In the genomic region with DNA sequence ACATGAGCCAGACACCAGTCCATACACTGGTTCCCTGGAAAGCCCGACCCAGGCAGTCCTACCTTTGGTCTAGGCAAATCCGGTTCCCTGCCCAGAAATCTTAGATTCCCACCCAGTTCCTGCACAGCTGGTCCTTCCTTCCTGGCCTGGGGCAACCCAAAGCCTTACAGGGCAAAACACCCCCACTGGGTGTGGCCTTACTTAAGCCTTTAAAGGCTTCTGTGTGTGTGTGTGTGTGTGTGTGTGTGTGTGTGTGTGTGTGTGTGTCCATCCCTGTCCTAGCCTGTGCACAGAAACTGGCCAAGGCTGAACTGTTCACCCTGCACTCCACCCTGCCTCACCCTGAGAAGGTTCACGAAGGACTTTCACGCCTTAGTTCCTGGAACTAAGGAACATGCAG, we compare ENCODE assay signal across 9 mouse cellular contexts. TPM values are rescaled to one million over a fixed set of nuclear protein-coding genes. Genes with fewer than 3 reads are reported as not detected.
DNase-seq lines count a peak whose midpoint lies in the region; ATAC-seq lines count a peak whose summit lies in the region.
"Had no signal": no experiment of that assay in that cellular context is flagged by ENCODE, and none has a peak within 500 bp of the region (broad histone marks: within the 10 kb centered on the region; RNA-seq: fewer than 3 reads in every experiment).

No protein-coding gene starts in this region.

- no peaks in the 10 kb centered on the region; the same call in 1 of the 2 replicates for H3K4me1 ChIP-seq in midbrain, embryonic 11.5 days (ENCODE audit: control insufficient read depth, insufficient read depth, low read length)
- H3K4me1 ChIP-seq in midbrain, embryonic 14.5 days (ENCODE audit: control insufficient read depth, insufficient read depth, low read length) = no peaks in the 10 kb centered on the region
- H3K4me1 ChIP-seq in stomach, embryonic 16.5 days (ENCODE audit: control insufficient read depth, insufficient read depth, low read length) = peaks cover 8% of the 10 kb centered on the region; the same call in 1 of the 2 replicates

- H3K9me3 ChIP-seq in midbrain, embryonic 11.5 days (ENCODE audit: control insufficient read depth, low read length) = no peaks in the 10 kb centered on the region
- H3K9me3 ChIP-seq in midbrain, embryonic 14.5 days (ENCODE audit: control insufficient read depth, low read length) = no peaks in the 10 kb centered on the region
- H3K9me3 ChIP-seq in stomach, embryonic 16.5 days (replicated peaks; ENCODE audit: control insufficient read depth, low read length) = no peaks in the 10 kb centered on the region

- peak; percentile 28 for DNase-seq in adrenal gland, adult 8-10 months
- DNase-seq in adrenal gland, adult 18-20 months (ENCODE audit: low spot score in 2 of 2) = no peak
- no peak for DNase-seq in midbrain, embryonic 11.5 days (ENCODE audit: low spot score, missing footprints)
- DNase-seq in midbrain, embryonic 14.5 days = no peak
- DNase-seq in kidney, postnatal 25 days = peak; percentile 67 to 87
- DNase-seq in urinary bladder, postnatal 4 days (ENCODE audit: low spot score in 2 of 2) = no peak
- DNase-seq in embryo, embryonic 9.5 days (ENCODE audit: extremely low spot score) = no peak

- no peak overlapping the region for H3K27ac ChIP-seq in midbrain, embryonic 11.5 days (ENCODE audit: low read depth, low read length)
- H3K27ac ChIP-seq in midbrain, embryonic 14.5 days (replicated peaks; ENCODE audit: low read depth, low read length) = no peak overlapping the region
- peak overlapping the region; percentile 88 for H3K27ac ChIP-seq in stomach, embryonic 16.5 days (ENCODE audit: low read length)

- WGBS in midbrain, embryonic 11.5 days = 84% methylated on average over 4 of the region's 4 CpGs
- 86% methylated on average over 4 of the region's 4 CpGs for WGBS in midbrain, embryonic 14.5 days
- 56% methylated on average over 4 of the region's 4 CpGs for WGBS in stomach, embryonic 16.5 days

- no peaks in the 10 kb centered on the region for H3K27me3 ChIP-seq in midbrain, embryonic 11.5 days (ENCODE audit: control insufficient read depth, insufficient read depth, low read length)
- H3K27me3 ChIP-seq in midbrain, embryonic 14.5 days (ENCODE audit: control insufficient read depth, insufficient read depth, low read length) = no peaks in the 10 kb centered on the region
- H3K27me3 ChIP-seq in stomach, embryonic 16.5 days (ENCODE audit: control insufficient read depth, insufficient read depth, low read length) = no peaks in the 10 kb centered on the region

- H3K4me2 ChIP-seq in midbrain, embryonic 11.5 days = no peak overlapping the region
- no peak overlapping the region for H3K4me2 ChIP-seq in midbrain, embryonic 14.5 days (ENCODE audit: low read length)
- H3K4me2 ChIP-seq in stomach, embryonic 16.5 days (ENCODE audit: low read depth, low read length) = no peak overlapping the region

- H3K9ac ChIP-seq in midbrain, embryonic 11.5 days (ENCODE audit: low read length) = no peak overlapping the region
- H3K9ac ChIP-seq in midbrain, embryonic 14.5 days (replicated peaks; ENCODE audit: low read length) = no peak overlapping the region
- 0 out of 2 replicates have a peak overlapping the region, but pooled peaks have one; percentile 5 for H3K9ac ChIP-seq in stomach, embryonic 16.5 days (ENCODE audit: low read length)

- ATAC-seq in midbrain, embryonic 11.5 days (ENCODE audit: low FRiP score) = 0 out of 2 replicates have a peak, but pooled peaks have one; percentile 2
- no peak for ATAC-seq in midbrain, embryonic 14.5 days (ENCODE audit: low FRiP score, low TSS enrichment)
- peak; percentile 88 for ATAC-seq in stomach, embryonic 16.5 days (ENCODE audit: insufficient read depth, low FRiP score)

- no peak overlapping the region for H3K4me3 ChIP-seq in midbrain, embryonic 11.5 days (ENCODE audit: low read depth, low read length)
- no peak overlapping the region for H3K4me3 ChIP-seq in midbrain, embryonic 14.5 days (replicated peaks; ENCODE audit: low read depth, low read length)
- no peak overlapping the region for H3K4me3 ChIP-seq in stomach, embryonic 16.5 days (replicated peaks; ENCODE audit: low read length)
- H3K4me3 ChIP-seq: erythroblast, embryonic 14.5 days had no signal

- no peaks in the 10 kb centered on the region for H3K36me3 ChIP-seq in midbrain, embryonic 11.5 days (ENCODE audit: control insufficient read depth, insufficient read depth, low read length)
- H3K36me3 ChIP-seq in midbrain, embryonic 14.5 days (ENCODE audit: control insufficient read depth, insufficient read depth, low read length) = no peaks in the 10 kb centered on the region
- no peaks in the 10 kb centered on the region for H3K36me3 ChIP-seq in stomach, embryonic 16.5 days (ENCODE audit: control insufficient read depth, insufficient read depth, low read length)

RNA-seq across cellular contexts. Expression of a gene that starts 15.9 kb away (rescaled TPM):
- 1 to 10 TPM; 1.8 to 4.4 (median 3.3) TPM for total RNA-seq in adrenal gland, adult 8-10 months (2022)
- 1 to 10 TPM; 3.9 to 5.6 TPM for total RNA-seq in adrenal gland, adult 18-20 months (2021)
- 0.64 and 0.88 TPM in 2 replicates for polyA plus RNA-seq in midbrain, embryonic 11.5 days (2014; fragmentation: Nextera tagmentation; extraction: Ambion mirVana)
- 0.42 and 0.74 TPM in 2 replicates for polyA plus RNA-seq in midbrain, embryonic 14.5 days (2014; fragmentation: Nextera tagmentation; extraction: Ambion mirVana)
- 13.9 and 21.8 TPM in 2 replicates for polyA plus RNA-seq in stomach, embryonic 16.5 days (2015; fragmentation: Nextera tagmentation; extraction: Ambion mirVana)

RNA-seq across cellular contexts. Expression of a gene that starts 32.2 kb away (rescaled TPM):
- total RNA-seq in adrenal gland, adult 8-10 months (2022) = 10 to 100 TPM; 13.7 to 15.1 (median 14.1) TPM
- 10 to 100 TPM in 1 of 2 experiments, 1 to 10 TPM in 1; 6.6 to 10.3 TPM for total RNA-seq in adrenal gland, adult 18-20 months (2021)
- polyA plus RNA-seq in midbrain, embryonic 11.5 days (2014; fragmentation: Nextera tagmentation; extraction: Ambion mirVana) = 85.9 and 96.4 TPM in 2 replicates
- 55.8 and 67.5 TPM in 2 replicates for polyA plus RNA-seq in midbrain, embryonic 14.5 days (2014; fragmentation: Nextera tagmentation; extraction: Ambion mirVana)
- polyA plus RNA-seq in stomach, embryonic 16.5 days (2015; fragmentation: Nextera tagmentation; extraction: Ambion mirVana) = 31.2 and 32.7 TPM in 2 replicates

Comparison
In these comparisons a context has a peak if more than half of its experiments do, and no peak if none do; other contexts are left out.
1. DNase-seq: peak in adrenal gland, adult 8-10 months (single experiment) and kidney, postnatal 25 days (2 of 2); none in adrenal gland, adult 18-20 months (0 of 2), midbrain, embryonic 11.5 days (single experiment), midbrain, embryonic 14.5 days (single experiment), urinary bladder, postnatal 4 days (0 of 2) and embryo, embryonic 9.5 days (single experiment).